Mouse (Mus musculus): ENCODE data around the gene Edem2. TPM values are rescaled to one million over a fixed set of nuclear protein-coding genes. Genes with fewer than 3 reads are reported as not detected.

The Edem2 gene
- polyA plus RNA-seq, 1 experiment from 2014 or later: 42.4 TPM

- Histone ChIP-seq H3K36me3 (ENCODE audit: inconsistent target) (peaks cover 81% of the 10 kb centered on the region), H3K27ac (no peak overlapping the region), H3K4me3 (ENCODE audit: inconsistent target) (no peak overlapping the region), H3K79me2 (ENCODE audit: inconsistent target) (no peaks in the 10 kb centered on the region)
- 97% methylated on average over 5 of the region's 5 CpGs for WGBS (ENCODE audit: missing documents)
Measured at GRCm38 (mm10) chr2:155662390-155662789, 66.9 kb downstream of the Edem2 start.

GRCm38 (mm10) chr2:155655759-155656372, 73.4 kb downstream of the Edem2 start:
- Histone ChIP-seq H3K4me3 (ENCODE audit: inconsistent target) (no peak overlapping the region), H3K27ac (no peak overlapping the region), H3K79me2 (ENCODE audit: inconsistent target) (no peaks in the 10 kb centered on the region), H3K36me3 (ENCODE audit: inconsistent target) (peaks cover 89% of the 10 kb centered on the region)
- 93% methylated on average over 6 of the region's 6 CpGs for WGBS (ENCODE audit: missing documents)

DNA sequence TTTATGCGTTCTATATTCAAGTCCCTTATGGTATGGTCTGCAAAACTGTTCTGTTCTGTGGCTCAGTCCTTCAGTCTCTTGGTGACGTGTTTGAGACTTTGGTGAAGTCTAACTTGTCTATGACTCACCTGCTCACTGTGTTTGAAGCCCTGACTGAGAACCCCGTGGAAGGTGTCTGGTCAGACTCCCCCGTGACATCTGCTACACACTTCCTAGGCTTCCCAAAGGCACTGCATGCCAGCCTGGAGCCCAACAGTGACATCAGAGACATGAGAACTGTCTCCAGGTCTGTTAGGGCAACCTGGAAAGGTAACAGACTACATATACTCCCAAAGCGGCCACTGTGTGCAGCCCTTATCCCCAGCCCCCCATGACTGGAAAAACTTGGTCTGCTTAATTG, 76.7 kb downstream of the Edem2 start:
- H3K79me2 ChIP-seq (ENCODE audit: inconsistent target): no peaks in the 10 kb centered on the region
- WGBS (ENCODE audit: missing documents): 97% methylated on average over 5 of the region's 5 CpGs
- H3K36me3 ChIP-seq (ENCODE audit: inconsistent target): peaks cover 95% of the 10 kb centered on the region
- H3K4me3 ChIP-seq (ENCODE audit: inconsistent target): no peak overlapping the region
- H3K27ac ChIP-seq: no peak overlapping the region

Other genes with a start within 250 kb of the Edem2 start
- 2.5 to 12.9 TPM (median 4.1 TPM) in 3 replicates for gene Acss2, start 211.5 kb downstream of the Edem2 start, polyA plus RNA-seq (2018)
- gene Ggt7, start 211.2 kb downstream of the Edem2 start, polyA plus RNA-seq (2018): not detected in 3 replicates
- gene Gss, start 136.7 kb downstream of the Edem2 start, polyA plus RNA-seq (2018): 13.3 to 14.6 TPM (median 14.0 TPM) in 3 replicates
- gene Myh7b, start 118.3 kb downstream of the Edem2 start, polyA plus RNA-seq (2018): not detected in 3 replicates
- 75.1 to 96.9 TPM (median 95.0 TPM) in 3 replicates for gene Trpc4ap, start 37.1 kb downstream of the Edem2 start, polyA plus RNA-seq (2018)
- not detected in 3 replicates for gene Gm17581, start 6.4 kb upstream of the Edem2 start, polyA plus RNA-seq (2018)
- 2.1 to 2.6 TPM (median 2.5 TPM) in 3 replicates for gene Procr, start 21.6 kb upstream of the Edem2 start, polyA plus RNA-seq (2018)
- gene Mmp24, start 45.9 kb upstream of the Edem2 start, polyA plus RNA-seq (2018): 0.04 TPM in 1 of 3 replicates, not detected in the others
- gene BC029722, start 90.0 kb upstream of the Edem2 start, polyA plus RNA-seq (2018): 37.9 to 45.5 TPM (median 39.4 TPM) in 3 replicates
- 20.9 to 79.0 TPM (median 44.6 TPM) in 3 replicates for gene Eif6, start 97.5 kb upstream of the Edem2 start, polyA plus RNA-seq (2018)
- gene Fam83c, start 105.4 kb upstream of the Edem2 start, polyA plus RNA-seq (2018): not detected in 3 replicates
- 27.3 to 47.7 TPM (median 28.7 TPM) in 3 replicates for gene Uqcc1, start 200.8 kb upstream of the Edem2 start, polyA plus RNA-seq (2018)
- gene Gm15557, start 211.3 kb upstream of the Edem2 start, polyA plus RNA-seq (2018): not detected in 3 replicates
- gene Gdf5, start 215.9 kb upstream of the Edem2 start, polyA plus RNA-seq (2018): not detected in 3 replicates
- 55.2 to 100 TPM (median 84.4 TPM) in 3 replicates for gene Cep250, start 227.0 kb upstream of the Edem2 start, polyA plus RNA-seq (2018)

All from macrophage (primary cell).